Mouse (Mus musculus): ENCODE measurements around the gene Slc7a7. TPM values are rescaled to one million over a fixed set of nuclear protein-coding genes. Genes with fewer than 3 reads are reported as not detected.

Gene Slc7a7
- polyA plus RNA-seq, 1 experiment from 2014 or later: 6.2 TPM

GRCm38 (mm10) chr14:54427696-54428095, 10.1 kb upstream of the Slc7a7 start:
- 94% methylated on average over 7 of the region's 7 CpGs for WGBS
- H3K4me1 ChIP-seq (replicated peaks; ENCODE audit: control insufficient read depth, insufficient read depth, low read length): peaks cover 21% of the 10 kb centered on the region
- peaks cover 13% of the 10 kb centered on the region; the same call in 1 of the 2 replicates for H3K36me3 ChIP-seq (replicated peaks; ENCODE audit: control insufficient read depth, insufficient read depth)
- H3K27me3 ChIP-seq (ENCODE audit: control insufficient read depth, insufficient read depth, low read length): peaks cover 9% of the 10 kb centered on the region
- peak overlapping the region; percentile 73 for H3K4me2 ChIP-seq (replicated peaks)
- H3K9ac ChIP-seq: 0 out of 2 replicates have a peak overlapping the region, but pooled peaks have one; percentile 89
- ATAC-seq (ENCODE audit: low FRiP score) (no peak), DNase-seq (ENCODE audit: low spot score) (no peak)
- H3K27ac ChIP-seq: no peak overlapping the region
- peak overlapping the region; percentile 93 for H3K4me3 ChIP-seq (replicated peaks; ENCODE audit: low read length)
- H3K9me3 ChIP-seq (ENCODE audit: control insufficient read depth, low read length): no peaks in the 10 kb centered on the region

- peak within 1 kb of the TSS; percentile 93 for H3K4me3 ChIP-seq (replicated peaks; ENCODE audit: low read length)
- peaks cover 13% of the 10 kb centered on the region; the same call in 1 of the 2 replicates for H3K36me3 ChIP-seq (replicated peaks; ENCODE audit: control insufficient read depth, insufficient read depth)
- peaks cover 21% of the 10 kb centered on the region for H3K4me1 ChIP-seq (replicated peaks; ENCODE audit: control insufficient read depth, insufficient read depth, low read length)
- peak within 1 kb of the TSS; percentile 73 for H3K4me2 ChIP-seq (replicated peaks)
- H3K9ac ChIP-seq: peak within 1 kb of the TSS; percentile 89
- DNase-seq (ENCODE audit: low spot score) (peak; percentile 96), ATAC-seq (ENCODE audit: low FRiP score) (peak; percentile 84)
- peaks cover 1% of the 10 kb centered on the region; the same call in 1 of the 2 replicates for H3K27me3 ChIP-seq (ENCODE audit: control insufficient read depth, insufficient read depth, low read length)
- no peaks in the 10 kb centered on the region for H3K9me3 ChIP-seq (ENCODE audit: control insufficient read depth, low read length)
- WGBS: under 1% methylated on average over 45 of the region's 48 CpGs
- H3K27ac ChIP-seq: peak within 1 kb of the TSS; percentile 89
Measured at GRCm38 (mm10) chr14:54426689-54427398, 9.3 kb upstream of the Slc7a7 start, which contains the start of gene Mrpl52. Gene Mrpl52, plus strand, starts transcription at chr14:54426909.

DNA sequence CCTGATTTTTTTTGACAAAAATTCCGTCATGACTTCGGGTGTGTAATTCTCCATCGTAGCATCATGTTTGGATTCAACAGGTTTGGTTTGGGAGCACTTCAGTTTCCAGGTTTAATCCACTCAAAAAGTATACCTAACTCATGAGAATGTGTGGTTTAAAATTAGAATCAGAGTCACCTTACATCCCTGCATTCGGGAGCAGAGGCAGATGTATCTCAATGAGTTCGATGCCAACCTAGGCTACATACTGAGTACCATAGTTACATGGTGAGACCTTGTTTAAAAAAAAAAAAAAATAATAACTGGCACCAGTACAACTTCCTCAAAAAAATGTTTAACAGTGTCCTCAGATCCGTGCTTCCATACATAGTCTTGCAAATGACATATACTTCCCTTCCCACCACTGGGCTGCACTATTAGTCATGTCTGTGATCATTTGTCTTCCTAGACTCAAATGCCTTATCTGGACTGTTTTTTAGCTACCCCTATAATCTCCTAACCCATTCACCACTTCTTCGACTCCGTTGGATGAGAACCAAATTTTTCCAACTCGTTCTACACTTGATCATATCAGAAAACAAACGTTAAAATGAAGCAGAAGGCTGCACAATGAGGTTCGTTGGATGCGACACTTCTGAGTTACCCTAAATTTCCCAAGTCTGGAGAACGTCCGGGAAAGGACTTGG, 8.6 kb upstream of the Slc7a7 start:
- Histone ChIP-seq H3K4me3 (replicated peaks; ENCODE audit: low read length) (peak overlapping the region; percentile 93), H3K4me2 (replicated peaks) (peak overlapping the region; percentile 73), H3K9me3 (ENCODE audit: control insufficient read depth, low read length) (no peaks in the 10 kb centered on the region), H3K36me3 (replicated peaks; ENCODE audit: control insufficient read depth, insufficient read depth) (peaks cover 13% of the 10 kb centered on the region; the same call in 1 of the 2 replicates), H3K27me3 (ENCODE audit: control insufficient read depth, insufficient read depth, low read length) (no peaks in the 10 kb centered on the region), H3K4me1 (replicated peaks; ENCODE audit: control insufficient read depth, insufficient read depth, low read length) (peaks cover 20% of the 10 kb centered on the region), H3K27ac (peak overlapping the region; percentile 89), H3K9ac (peak overlapping the region; percentile 89)
- DNase-seq (ENCODE audit: low spot score) (no peak), ATAC-seq (ENCODE audit: low FRiP score) (peak; percentile 21; the same call in 1 of the 2 replicates)
- 30% methylated on average over 14 of the region's 14 CpGs for WGBS

GRCm38 (mm10) chr14:54425540-54425939, 8.0 kb upstream of the Slc7a7 start:
- no peak overlapping the region for H3K4me3 ChIP-seq (replicated peaks; ENCODE audit: low read length)
- H3K9me3 ChIP-seq (ENCODE audit: control insufficient read depth, low read length): no peaks in the 10 kb centered on the region
- no peaks in the 10 kb centered on the region for H3K27me3 ChIP-seq (ENCODE audit: control insufficient read depth, insufficient read depth, low read length)
- 89% methylated on average over 1 of the region's 1 CpGs for WGBS
- peak overlapping the region; percentile 73 for H3K4me2 ChIP-seq (replicated peaks)
- no peak overlapping the region for H3K27ac ChIP-seq
- ATAC-seq (ENCODE audit: low FRiP score): no peak
- H3K4me1 ChIP-seq (replicated peaks; ENCODE audit: control insufficient read depth, insufficient read depth, low read length): peaks cover 14% of the 10 kb centered on the region
- H3K9ac ChIP-seq: no peak overlapping the region
- DNase-seq (ENCODE audit: low spot score): no peak
- peaks cover 13% of the 10 kb centered on the region; the same call in 1 of the 2 replicates for H3K36me3 ChIP-seq (replicated peaks; ENCODE audit: control insufficient read depth, insufficient read depth)

GRCm38 (mm10) chr14:54424634-54425033, 7.1 kb upstream of the Slc7a7 start:
- ATAC-seq (ENCODE audit: low FRiP score) (no peak), DNase-seq (ENCODE audit: low spot score) (no peak)
- H3K36me3 ChIP-seq (replicated peaks; ENCODE audit: control insufficient read depth, insufficient read depth): peaks cover 9% of the 10 kb centered on the region; the same call in 1 of the 2 replicates
- no peaks in the 10 kb centered on the region for H3K27me3 ChIP-seq (ENCODE audit: control insufficient read depth, insufficient read depth, low read length)
- H3K4me2 ChIP-seq (replicated peaks): no peak overlapping the region
- 98% methylated on average over 1 of the region's 1 CpGs for WGBS
- peaks cover 14% of the 10 kb centered on the region for H3K4me1 ChIP-seq (replicated peaks; ENCODE audit: control insufficient read depth, insufficient read depth, low read length)
- no peak overlapping the region for H3K27ac ChIP-seq
- H3K9ac ChIP-seq: no peak overlapping the region
- no peaks in the 10 kb centered on the region for H3K9me3 ChIP-seq (ENCODE audit: control insufficient read depth, low read length)
- no peak overlapping the region for H3K4me3 ChIP-seq (replicated peaks; ENCODE audit: low read length)

DNA sequence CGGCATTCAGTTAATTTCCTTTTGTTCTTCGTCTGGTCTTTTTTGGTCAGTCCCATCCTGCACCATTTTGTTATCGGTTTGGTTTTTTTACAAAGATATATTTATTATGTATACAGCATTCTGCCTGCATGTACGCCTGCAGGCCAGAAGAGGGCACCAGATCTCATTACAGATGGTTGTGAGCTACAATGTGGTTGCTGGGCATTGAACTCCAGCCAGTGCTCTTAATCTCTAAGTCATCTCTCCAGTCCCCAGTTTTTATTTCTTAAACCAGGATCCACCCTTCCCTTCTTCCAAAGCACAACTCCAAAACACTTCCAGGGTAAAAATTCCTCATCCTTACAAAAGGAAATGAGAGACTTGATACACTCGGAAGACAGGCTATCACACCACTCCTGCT, 5.8 kb upstream of the Slc7a7 start:
- H3K27ac ChIP-seq: no peak overlapping the region
- no peak for DNase-seq (ENCODE audit: low spot score)
- no peaks in the 10 kb centered on the region for H3K36me3 ChIP-seq (replicated peaks; ENCODE audit: control insufficient read depth, insufficient read depth)
- H3K4me2 ChIP-seq (replicated peaks): no peak overlapping the region
- H3K4me1 ChIP-seq (replicated peaks; ENCODE audit: control insufficient read depth, insufficient read depth, low read length): peaks cover 14% of the 10 kb centered on the region
- H3K27me3 ChIP-seq (ENCODE audit: control insufficient read depth, insufficient read depth, low read length): 0 out of 2 replicates have a peak, but pooled peaks cover 3% of the 10 kb centered on the region
- no peak overlapping the region for H3K9ac ChIP-seq
- H3K9me3 ChIP-seq (ENCODE audit: control insufficient read depth, low read length): no peaks in the 10 kb centered on the region
- no peak overlapping the region for H3K4me3 ChIP-seq (replicated peaks; ENCODE audit: low read length)
- WGBS: 65% methylated on average over 5 of the region's 5 CpGs
- ATAC-seq (ENCODE audit: low FRiP score): no peak

DNA sequence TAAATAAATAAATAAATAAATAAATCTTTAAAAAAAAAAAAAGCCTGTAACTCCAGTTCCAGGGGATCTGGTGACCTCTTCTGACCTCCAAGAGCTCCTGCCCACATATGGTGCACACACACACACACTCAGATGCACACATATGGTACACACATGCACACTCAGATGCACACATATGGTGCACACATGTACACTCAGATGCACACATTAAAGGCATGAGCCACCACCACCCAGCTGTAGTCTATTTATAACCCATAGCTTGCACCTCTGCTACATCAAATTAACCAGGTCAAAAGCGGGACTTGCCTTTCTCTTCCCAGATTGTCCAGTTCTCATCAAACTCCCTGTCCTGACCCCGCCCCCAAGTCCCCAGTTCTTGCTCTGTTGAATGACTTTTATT, 3.4 kb upstream of the Slc7a7 start:
- Histone ChIP-seq H3K9ac (no peak overlapping the region), H3K9me3 (ENCODE audit: control insufficient read depth, low read length) (no peaks in the 10 kb centered on the region), H3K36me3 (replicated peaks; ENCODE audit: control insufficient read depth, insufficient read depth) (no peaks in the 10 kb centered on the region), H3K27me3 (ENCODE audit: control insufficient read depth, insufficient read depth, low read length) (peaks cover 23% of the 10 kb centered on the region), H3K4me1 (replicated peaks; ENCODE audit: control insufficient read depth, insufficient read depth, low read length) (peaks cover 3% of the 10 kb centered on the region), H3K4me3 (replicated peaks; ENCODE audit: low read length) (no peak overlapping the region), H3K27ac (no peak overlapping the region), H3K4me2 (replicated peaks) (no peak overlapping the region)
- ATAC-seq (ENCODE audit: low FRiP score): no peak
- no peak for DNase-seq (ENCODE audit: low spot score)
- WGBS: 78% methylated on average over 2 of the region's 2 CpGs

DNA sequence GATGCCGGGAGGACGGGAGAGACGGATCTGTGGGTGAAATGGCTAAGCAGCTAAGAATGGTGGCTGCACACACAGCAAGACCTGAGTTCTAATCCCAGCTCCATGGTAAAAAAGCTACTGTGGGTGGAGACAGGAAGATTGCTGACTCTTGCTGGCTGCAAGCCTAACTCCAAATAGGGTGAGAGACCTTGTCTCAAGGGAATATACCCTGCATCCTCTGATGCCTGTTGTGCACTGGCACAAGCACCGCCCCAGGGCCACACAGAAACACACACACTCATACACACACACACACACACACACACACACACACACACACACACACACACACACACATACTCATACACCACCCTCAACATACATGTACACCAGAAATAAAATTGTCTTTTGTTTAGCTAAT, 750 bp downstream of the Slc7a7 start:
- WGBS: 58% methylated on average over 4 of the region's 4 CpGs
- no peak for DNase-seq (ENCODE audit: low spot score)
- no peak for ATAC-seq (ENCODE audit: low FRiP score)

DNA sequence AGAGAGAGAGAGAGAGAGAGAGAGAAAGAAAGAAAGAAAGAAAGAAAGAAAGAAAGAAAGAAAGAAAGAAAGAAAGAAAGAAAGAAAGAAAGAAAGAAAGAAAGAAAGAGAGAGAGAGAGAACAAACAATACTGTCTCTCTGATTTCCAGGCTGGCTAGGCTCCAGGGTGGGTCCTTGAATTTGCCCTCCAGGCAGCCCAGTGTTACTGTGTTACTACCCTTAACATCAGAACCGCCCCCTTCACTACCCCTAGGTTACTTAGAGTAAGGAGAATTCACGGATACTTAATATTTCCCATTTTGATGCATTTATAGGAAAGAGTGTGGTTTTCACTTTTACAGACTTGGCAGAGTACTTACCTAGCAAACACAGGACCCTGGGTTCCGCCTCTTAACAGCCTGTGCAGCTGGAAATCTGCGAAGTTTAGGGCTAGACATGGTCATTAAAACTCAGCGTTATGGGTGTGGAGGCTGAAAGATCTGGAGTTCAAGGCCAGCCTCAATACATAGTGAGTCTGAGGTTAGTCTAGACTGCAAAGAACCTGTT, 1.3 kb downstream of the Slc7a7 start:
- WGBS: 28% methylated on average over 5 of the region's 5 CpGs
- Histone ChIP-seq H3K9me3 (ENCODE audit: control insufficient read depth, low read length) (no peaks in the 10 kb centered on the region), H3K4me3 (replicated peaks; ENCODE audit: low read length) (no peak overlapping the region), H3K4me2 (replicated peaks) (no peak overlapping the region), H3K27ac (no peak overlapping the region), H3K4me1 (replicated peaks; ENCODE audit: control insufficient read depth, insufficient read depth, low read length) (no peaks in the 10 kb centered on the region), H3K36me3 (replicated peaks; ENCODE audit: control insufficient read depth, insufficient read depth) (no peaks in the 10 kb centered on the region), H3K27me3 (ENCODE audit: control insufficient read depth, insufficient read depth, low read length) (peaks cover 47% of the 10 kb centered on the region), H3K9ac (no peak overlapping the region)
- DNase-seq (ENCODE audit: low spot score): no peak
- no peak for ATAC-seq (ENCODE audit: low FRiP score)

More for the DNA sequence above, 750 bp downstream of the Slc7a7 start:
- Histone ChIP-seq H3K4me1 (replicated peaks; ENCODE audit: control insufficient read depth, insufficient read depth, low read length) (no peaks in the 10 kb centered on the region), H3K9me3 (ENCODE audit: control insufficient read depth, low read length) (no peaks in the 10 kb centered on the region), H3K27me3 (ENCODE audit: control insufficient read depth, insufficient read depth, low read length) (peaks cover 47% of the 10 kb centered on the region), H3K27ac (no peak overlapping the region), H3K4me3 (replicated peaks; ENCODE audit: low read length) (no peak overlapping the region), H3K36me3 (replicated peaks; ENCODE audit: control insufficient read depth, insufficient read depth) (no peaks in the 10 kb centered on the region), H3K9ac (no peak overlapping the region), H3K4me2 (replicated peaks) (no peak overlapping the region)
